Mouse (Mus musculus): ENCODE data around the gene Rnf13.

The Rnf13 gene

GRCm38 (mm10) chr3:57845786-57846661, 110.2 kb downstream of the Rnf13 start:
- peak; percentile 50 for DNase-seq (ENCODE audit: low read depth, low spot score)

- DNase-seq (ENCODE audit: low read depth, low spot score), result peak; percentile 81
These were observed 110.7 kb downstream of the Rnf13 start for GRCm38 (mm10) chr3:57846662-57846911.

DNA sequence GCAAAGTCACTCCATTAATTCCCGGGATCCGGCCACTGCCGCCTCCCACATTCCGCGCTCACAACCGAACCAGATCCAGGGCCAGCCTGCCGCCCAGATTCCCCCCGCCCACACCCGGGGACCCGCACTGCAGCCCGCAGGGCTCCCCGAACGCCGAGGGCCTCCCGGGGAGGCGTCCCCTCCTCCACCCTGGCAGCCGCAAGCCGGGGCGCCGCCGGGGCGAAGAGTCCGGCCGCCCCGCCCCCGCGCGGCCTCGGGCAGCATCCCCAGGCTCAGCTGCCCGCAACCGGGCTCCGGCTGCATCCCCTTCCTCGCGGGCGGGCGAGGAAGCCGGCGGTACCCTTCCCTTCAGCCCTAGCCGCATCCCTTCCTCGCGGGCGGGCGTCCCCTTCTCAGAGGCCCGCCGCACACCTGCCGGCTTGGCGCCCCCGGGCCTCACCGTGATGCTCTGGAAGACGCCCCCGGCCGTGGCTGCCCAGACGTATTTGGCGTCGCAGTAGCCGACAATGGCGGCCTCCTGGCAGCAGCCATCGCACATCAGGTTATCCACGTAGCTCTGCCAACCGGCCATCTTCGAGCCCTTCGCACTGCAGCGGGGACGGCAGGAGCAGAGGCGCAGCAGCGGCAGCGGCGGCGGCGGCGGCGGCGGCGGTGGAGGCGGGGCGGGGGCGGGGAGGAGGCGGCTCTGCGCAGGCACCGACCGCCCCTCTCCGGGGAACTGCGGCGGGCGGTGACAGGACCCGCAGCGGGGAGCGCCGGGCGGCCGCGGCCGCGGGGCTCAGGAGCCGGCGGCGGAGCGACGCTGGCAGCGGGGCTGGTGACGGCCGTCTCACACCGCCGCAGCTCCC, 111.3 kb downstream of the Rnf13 start:
- DNase-seq (ENCODE audit: low read depth, low spot score), result peak; percentile 68

GRCm38 (mm10) chr3:57847760-57848185, 111.9 kb downstream of the Rnf13 start, which contains the start of gene Pfn2:
Gene Pfn2 (minus strand): TSS chr3:57848079.
- peak; percentile 85 for DNase-seq (ENCODE audit: low read depth, low spot score)

- DNase-seq (ENCODE audit: low read depth, low spot score), result no peak
These were observed 147.1 kb downstream of the Rnf13 start for GRCm38 (mm10) chr3:57882945-57883344.

All from R1 (cell line).